Mouse (Mus musculus) macrophage (primary cell): ENCODE measurements at regions not wholly inside any gene's neighbourhood (a gene's known extent, or its start where the extent isn't known, plus 50 kb on each side); places are given as distances from the start of the nearest gene placed in this dataset.

Experiments used
- H3K27ac ChIP-seq: fragments of 350-480 bp; formaldehyde crosslinking; 2 replicates; pipeline ENCODE4 v1.9.0; 2021
- H3K36me3 ChIP-seq: fragments of 350-480 bp; formaldehyde crosslinking; 2 replicates; pipeline ENCODE4 v1.9.0; 2021; ENCODE audit errors: inconsistent target
- H3K4me3 ChIP-seq: fragments of 350-480 bp; formaldehyde crosslinking; 2 replicates; pipeline ENCODE4 v1.9.0; 2021; ENCODE audit errors: inconsistent target
- H3K79me2 ChIP-seq: fragments of 350-480 bp; formaldehyde crosslinking; 2 replicates; pipeline ENCODE4 v1.9.0; 2021; ENCODE audit errors: inconsistent target
- WGBS: methylation state at CpG from one replicate; pipeline ENCODE4 v1.1.7; 2026; ENCODE audit warnings: inconsistent platforms; ENCODE audit not compliant: missing documents; 5-methylcytosine and 5-hydroxymethylcytosine counted together

DNA sequence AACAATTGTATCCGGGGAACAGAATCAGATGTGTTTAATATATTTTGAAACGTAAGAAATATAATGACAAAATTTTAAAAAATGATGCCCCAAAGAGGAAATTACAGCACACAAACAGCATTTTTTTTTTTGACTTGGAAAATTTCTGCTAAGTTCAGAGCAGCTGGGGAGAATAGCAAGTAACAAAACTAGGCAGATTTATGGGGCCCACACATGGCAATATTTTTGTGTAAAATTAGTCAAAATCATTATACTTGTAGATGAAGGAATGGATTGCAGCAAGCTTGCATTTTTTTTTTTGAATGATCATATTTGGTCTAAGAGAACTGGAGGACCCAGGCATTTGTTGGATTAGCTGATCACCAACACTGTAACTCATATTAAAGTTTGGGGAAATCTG is 189.4 kb downstream of the Map2k6 start:
- Histone ChIP-seq H3K4me3 (no peak overlapping the region), H3K79me2 (no peaks in the 10 kb centered on the region), H3K27ac (no peak overlapping the region), H3K36me3 (no peaks in the 10 kb centered on the region)
- 90% methylated on average over 2 of the region's 2 CpGs for WGBS

DNA sequence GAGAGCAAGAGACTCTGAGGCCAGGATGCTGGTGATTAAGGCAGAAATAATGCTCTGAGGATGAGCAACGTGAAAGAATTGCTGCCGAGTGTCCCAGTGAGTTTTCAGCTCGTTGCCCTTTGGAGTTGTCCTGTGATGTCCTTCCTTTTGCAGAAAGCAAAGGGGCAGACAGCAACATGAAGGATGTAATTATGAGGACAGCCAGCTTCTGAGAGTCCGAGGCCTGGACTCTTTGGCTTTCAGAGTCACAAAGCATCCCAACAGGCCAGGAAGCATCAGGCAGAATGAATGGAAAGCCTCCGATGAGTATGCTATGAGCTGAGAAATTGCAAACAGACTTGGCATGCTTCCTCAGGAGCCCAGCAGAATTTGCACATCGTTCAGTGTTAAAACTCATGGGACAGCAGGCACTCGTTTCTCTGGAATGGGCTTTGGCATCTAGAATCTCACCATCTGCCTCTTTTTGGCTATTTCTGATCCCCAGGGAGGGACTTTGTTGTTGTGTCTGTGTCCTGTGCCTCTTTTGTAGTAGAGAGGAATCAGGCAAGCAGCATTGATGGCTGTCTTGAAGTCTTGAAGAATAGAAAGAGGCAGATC is 196.4 kb downstream of the Map2k6 start:
- H3K27ac ChIP-seq = no peak overlapping the region
- H3K4me3 ChIP-seq = no peak overlapping the region
- H3K36me3 ChIP-seq = no peaks in the 10 kb centered on the region
- no peaks in the 10 kb centered on the region for H3K79me2 ChIP-seq
- 92% methylated on average over 7 of the region's 7 CpGs for WGBS

DNA sequence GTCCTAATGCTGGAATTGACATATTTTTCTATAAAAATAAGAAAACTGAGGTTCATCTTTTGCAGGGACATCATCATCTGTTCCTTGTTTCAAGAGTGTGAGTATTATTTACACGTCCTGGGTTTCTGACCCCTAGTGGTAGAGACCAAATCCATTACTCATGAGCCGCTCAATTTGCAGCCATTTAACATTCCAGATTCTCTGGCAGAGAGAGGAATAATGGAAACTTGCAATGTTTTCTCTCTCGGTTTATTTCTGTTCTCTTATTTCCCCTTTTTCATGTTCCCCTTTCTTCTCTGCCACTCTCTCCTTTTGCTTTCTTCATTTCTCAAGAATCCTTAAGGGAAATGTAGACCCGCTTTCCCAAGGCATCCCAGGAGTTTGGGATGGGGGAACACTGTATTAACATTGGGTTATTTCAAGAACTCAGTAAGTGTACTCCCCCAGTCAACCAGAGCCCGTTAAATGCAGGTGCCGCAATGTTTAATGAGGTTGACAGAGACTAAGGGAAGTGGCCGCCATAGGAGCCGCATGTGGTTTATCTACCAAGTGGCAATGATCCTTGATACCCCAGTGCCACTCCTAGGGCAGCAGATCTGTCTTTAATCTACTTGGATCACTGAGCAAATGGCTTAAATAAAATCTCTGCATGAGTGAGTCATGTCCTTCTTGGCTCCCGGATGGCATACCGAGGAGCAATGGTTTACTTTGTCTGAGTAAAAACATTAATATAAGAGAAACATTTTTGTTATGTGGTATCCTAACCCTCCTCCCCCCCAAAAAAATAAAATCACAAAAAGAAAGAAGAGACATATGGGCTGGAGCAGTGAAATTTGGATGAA is 206.3 kb downstream of the Map2k6 start:
- WGBS = 60% methylated on average over 10 of the region's 10 CpGs
- H3K27ac ChIP-seq = no peak overlapping the region
- no peaks in the 10 kb centered on the region for H3K36me3 ChIP-seq
- no peaks in the 10 kb centered on the region for H3K79me2 ChIP-seq
- H3K4me3 ChIP-seq = no peak overlapping the region

DNA sequence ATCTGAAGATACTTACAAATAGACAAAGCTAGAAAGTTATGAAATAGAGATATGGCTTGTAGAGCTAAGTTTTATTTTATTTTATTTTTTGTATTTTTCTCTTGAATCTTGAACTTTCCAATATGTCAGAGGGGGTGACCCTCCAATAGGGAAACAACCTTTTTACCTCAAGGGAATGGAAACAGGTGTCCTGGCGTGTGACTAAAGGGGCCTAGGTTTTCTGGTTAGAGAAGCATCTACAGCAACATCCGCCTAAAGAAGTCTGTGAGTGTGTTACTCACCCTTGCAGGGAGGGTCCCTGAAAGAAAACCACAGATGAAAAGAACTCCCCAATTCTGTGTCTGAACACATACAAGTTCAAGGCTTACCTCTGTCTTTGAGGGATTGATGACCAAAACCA is 210.4 kb downstream of the Map2k6 start:
- Histone ChIP-seq H3K4me3 (no peak overlapping the region), H3K27ac (no peak overlapping the region), H3K79me2 (no peaks in the 10 kb centered on the region), H3K36me3 (no peaks in the 10 kb centered on the region)
- WGBS = 94% methylated on average over 2 of the region's 2 CpGs

DNA sequence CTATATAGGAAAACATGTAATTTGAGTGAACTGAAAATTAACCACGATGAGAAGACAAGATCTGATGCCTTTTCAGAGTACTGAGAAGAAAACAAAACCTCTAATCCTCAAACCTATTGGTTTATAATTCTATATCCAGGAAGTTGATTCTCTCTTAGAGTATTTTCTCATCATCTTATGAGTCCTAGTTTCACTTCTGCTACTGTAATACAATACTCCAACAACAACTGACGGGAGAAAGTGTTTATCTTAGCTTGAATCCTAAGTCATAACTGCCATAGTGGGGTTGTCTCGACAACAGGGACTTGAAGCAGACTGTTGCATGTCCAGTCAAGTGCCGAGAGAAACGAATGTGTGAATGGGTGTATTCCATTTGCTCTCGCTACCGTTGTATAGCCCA is 211.9 kb downstream of the Map2k6 start:
- WGBS = 63% methylated on average over 7 of the region's 7 CpGs
- H3K27ac ChIP-seq = no peak overlapping the region
- H3K36me3 ChIP-seq = no peaks in the 10 kb centered on the region
- no peak overlapping the region for H3K4me3 ChIP-seq
- H3K79me2 ChIP-seq = no peaks in the 10 kb centered on the region

DNA sequence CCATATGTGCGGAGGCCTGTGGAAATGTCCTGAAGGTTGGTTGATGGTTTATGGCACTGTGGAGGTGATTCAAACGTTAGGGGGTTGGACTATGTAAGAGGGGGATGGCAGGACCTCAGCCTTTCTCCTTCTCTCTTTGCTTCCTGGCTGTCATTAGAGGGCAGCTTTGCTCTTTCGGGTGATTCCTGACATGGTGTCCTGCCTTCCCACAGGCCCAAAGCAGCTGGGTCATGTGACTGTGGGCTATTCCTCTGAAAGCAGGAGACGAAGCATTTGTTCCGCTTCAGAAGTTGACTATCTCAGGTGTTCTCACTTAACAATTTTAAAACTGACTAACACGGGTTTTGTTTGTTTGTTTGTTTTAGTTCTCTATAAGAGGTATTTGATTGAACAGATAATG is 233.1 kb downstream of the Map2k6 start:
- H3K79me2 ChIP-seq = no peaks in the 10 kb centered on the region
- no peak overlapping the region for H3K4me3 ChIP-seq
- no peak overlapping the region for H3K27ac ChIP-seq
- H3K36me3 ChIP-seq = no peaks in the 10 kb centered on the region
- WGBS = 91% methylated on average over 6 of the region's 6 CpGs

DNA sequence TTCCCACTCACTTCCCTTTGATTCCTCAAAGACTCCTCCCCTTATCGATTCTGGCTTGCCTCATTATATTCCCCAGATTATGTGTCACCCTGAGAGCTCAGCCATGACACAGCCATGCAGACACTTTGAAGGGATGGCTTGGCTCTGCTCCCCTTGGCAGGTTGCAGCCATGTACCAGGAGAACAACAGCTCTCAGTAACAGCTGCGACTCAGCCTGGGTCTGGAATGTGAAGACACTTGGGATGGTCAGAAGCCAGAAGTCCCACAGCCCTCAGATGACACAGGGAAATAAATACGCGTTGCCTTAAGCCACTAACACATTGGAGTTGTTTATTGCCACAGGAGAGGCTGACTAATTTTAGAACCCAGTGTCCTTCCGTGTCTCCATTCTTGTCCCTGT is 234.4 kb downstream of the Map2k6 start:
- Histone ChIP-seq H3K36me3 (no peaks in the 10 kb centered on the region), H3K79me2 (no peaks in the 10 kb centered on the region), H3K27ac (no peak overlapping the region), H3K4me3 (no peak overlapping the region)
- 96% methylated on average over 5 of the region's 5 CpGs for WGBS

DNA sequence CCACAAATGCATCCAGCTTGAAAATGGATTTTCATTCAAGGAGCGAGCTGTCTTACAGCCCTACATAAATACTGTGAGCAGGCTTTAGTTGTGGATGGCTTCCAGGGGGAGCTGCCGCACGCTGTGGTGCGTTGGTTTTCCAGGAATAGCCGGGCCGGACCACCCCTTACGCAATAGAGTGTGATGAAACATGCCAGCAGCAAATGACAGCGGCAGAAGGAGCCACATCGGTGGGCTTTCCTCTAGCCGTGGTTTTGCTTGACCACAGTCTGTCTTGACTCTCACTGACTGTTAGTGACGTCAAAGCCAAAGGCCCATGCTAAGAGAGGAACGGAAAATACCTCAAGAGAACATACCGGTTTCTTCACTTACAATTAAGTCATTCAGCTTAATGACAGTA is 243.6 kb downstream of the Map2k6 start:
- Histone ChIP-seq H3K79me2 (no peaks in the 10 kb centered on the region), H3K36me3 (no peaks in the 10 kb centered on the region), H3K27ac (no peak overlapping the region), H3K4me3 (no peak overlapping the region)
- WGBS = 2% methylated on average over 13 of the region's 13 CpGs

DNA sequence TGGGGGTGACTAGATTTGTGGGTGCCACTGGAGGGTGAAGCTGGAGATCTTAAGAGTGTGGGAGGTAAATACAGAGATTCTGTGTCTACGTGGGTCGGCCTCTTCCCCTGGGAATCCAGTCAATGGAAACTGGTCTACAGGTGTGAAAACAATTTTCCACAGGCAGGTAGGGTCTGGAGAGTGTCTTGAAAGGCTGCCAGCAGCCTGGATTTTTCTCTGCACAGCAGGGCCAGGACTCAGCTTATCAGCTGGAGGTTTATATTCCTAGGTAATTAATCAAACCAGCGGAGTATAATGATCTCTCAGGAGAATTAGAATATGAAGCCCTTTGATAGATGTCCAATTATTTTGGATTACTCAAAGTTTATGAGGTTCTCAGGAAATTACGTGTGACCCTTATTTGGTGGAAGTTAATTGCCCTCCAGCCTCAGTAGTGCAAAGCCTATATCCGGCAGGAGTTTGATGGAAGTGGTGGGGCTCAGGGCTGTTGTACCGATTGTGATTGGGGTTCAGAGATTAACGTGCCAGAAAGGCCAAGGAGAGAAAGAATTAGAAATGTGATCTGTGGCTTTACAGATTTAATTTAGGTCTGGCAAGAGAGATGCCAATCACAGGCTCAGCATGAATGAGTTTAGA is 250.8 kb downstream of the Map2k6 start:
- H3K4me3 ChIP-seq = no peak overlapping the region
- WGBS = 92% methylated on average over 7 of the region's 7 CpGs
- no peaks in the 10 kb centered on the region for H3K79me2 ChIP-seq
- H3K27ac ChIP-seq = no peak overlapping the region
- no peaks in the 10 kb centered on the region for H3K36me3 ChIP-seq

DNA sequence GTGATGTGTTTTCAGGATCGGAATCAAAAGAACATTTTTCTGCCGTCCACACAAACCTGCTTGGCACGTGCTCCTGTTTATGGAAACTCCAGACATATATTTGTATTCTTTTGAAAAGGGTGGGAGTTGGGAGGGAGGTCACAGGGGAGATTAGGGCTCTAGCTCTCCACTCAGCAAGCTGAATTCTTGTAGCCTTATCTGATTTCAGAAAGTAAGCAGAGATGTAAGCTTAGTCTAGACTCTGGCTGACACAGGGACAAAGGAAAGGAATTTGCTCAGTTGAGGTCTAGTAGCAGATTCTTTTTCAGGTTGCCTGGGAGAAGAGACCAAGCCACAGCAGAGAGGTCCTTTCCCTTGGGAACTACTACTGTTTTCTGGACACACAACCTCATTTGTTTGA is 253.1 kb downstream of the Map2k6 start:
- H3K4me3 ChIP-seq = no peak overlapping the region
- H3K36me3 ChIP-seq = no peaks in the 10 kb centered on the region
- H3K27ac ChIP-seq = no peak overlapping the region
- 88% methylated on average over 3 of the region's 3 CpGs for WGBS
- H3K79me2 ChIP-seq = no peaks in the 10 kb centered on the region

DNA sequence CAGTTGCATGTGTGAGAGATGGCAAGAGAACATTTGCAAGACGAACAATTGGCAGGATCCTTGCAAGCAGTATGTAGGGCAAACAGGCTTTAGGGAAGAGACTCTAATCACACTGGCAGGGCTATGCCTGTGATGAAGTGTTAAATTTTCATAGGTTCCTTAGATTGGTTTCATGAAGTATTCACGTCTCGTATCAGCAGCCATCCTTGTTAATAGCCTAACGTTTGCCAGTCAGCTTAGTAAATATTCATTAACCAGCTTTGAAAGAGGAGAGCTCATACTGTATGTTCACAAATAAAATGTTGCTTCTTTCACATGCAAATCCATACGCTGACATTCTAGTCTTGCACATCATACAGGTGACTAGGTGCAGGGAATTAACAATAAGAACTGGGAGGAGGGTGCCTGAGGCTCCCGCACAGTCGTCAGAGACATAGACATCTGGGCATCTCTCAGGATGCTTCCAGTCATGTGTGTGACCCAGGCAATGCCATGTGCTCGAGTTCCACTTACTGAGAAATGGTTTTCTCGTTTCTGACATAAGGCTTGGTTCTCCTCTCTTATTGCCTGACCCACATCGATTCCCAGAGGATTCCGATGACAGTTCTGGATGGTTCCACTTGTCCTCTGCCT is 257.7 kb downstream of the Map2k6 start:
- no peak overlapping the region for H3K4me3 ChIP-seq
- H3K79me2 ChIP-seq = no peaks in the 10 kb centered on the region
- no peaks in the 10 kb centered on the region for H3K36me3 ChIP-seq
- no peak overlapping the region for H3K27ac ChIP-seq
- 93% methylated on average over 11 of the region's 11 CpGs for WGBS

DNA sequence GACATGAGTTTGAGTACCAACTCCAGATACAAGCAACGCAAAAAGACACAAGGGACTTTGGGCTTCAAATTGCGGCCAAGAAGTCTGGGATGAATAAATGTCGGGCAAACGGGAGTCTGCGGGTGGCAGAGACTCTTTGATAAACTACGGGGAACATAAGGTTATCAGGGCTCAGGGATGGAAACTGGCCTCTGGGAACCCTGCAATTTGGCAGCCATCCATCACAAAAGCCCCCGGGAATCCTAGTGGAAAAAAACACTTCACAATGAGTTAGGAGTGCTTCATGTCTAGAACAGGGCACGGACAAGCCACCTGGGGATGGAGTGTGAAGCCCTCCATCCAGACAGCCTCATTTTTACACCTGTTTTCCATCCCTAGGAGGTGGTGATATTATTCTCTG is 258.9 kb downstream of the Map2k6 start:
- H3K36me3 ChIP-seq = no peaks in the 10 kb centered on the region

DNA sequence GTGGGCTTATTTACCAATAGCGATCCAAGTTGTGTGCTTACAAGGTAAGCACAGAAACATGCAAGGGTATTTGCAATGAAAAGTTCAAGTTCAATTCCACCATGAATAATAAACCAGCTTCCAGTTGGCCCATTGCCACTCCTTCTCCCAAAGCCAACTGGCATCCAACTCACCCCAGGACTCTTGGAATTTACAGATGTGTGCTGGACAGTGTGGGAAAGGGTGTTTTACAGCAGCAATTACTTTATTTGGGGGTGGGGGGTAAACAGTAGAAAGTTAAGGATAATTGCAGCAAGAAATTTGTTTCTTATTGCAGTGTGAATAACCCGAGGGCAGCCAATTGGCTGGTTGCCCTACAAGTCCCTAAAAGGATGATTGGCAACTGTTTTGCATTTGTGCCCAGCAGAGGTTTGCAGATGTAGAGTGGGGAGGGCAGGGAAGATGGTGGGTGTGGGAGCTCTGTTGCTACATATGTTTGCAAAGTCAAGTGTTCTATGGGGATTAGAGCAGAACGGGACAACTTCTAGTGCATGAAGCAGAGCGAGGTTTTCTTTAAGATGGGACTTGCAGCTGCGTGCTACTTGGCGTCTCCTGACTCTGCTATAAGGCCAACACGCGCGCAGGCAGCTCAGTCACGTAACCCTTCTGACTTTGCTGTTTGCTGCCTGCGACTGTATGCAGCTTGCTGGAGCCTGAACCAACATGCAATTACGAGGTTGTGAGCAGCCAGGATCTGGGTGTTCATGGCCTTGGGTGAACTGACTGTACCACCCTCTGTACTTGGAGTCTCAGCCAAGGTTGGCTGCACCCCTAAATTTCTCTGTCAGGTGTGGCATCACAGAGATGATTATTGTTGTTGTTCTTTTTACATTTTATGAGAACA is 271.9 kb downstream of the Map2k6 start:
- Histone ChIP-seq H3K27ac (no peak overlapping the region), H3K4me3 (no peak overlapping the region), H3K36me3 (no peaks in the 10 kb centered on the region), H3K79me2 (no peaks in the 10 kb centered on the region)
- 90% methylated on average over 12 of the region's 12 CpGs for WGBS

More for the DNA sequence above, 258.9 kb downstream of the Map2k6 start:
- Histone ChIP-seq H3K4me3 (no peak overlapping the region), H3K79me2 (no peaks in the 10 kb centered on the region), H3K27ac (no peak overlapping the region)
- 95% methylated on average over 8 of the region's 8 CpGs for WGBS

DNA sequence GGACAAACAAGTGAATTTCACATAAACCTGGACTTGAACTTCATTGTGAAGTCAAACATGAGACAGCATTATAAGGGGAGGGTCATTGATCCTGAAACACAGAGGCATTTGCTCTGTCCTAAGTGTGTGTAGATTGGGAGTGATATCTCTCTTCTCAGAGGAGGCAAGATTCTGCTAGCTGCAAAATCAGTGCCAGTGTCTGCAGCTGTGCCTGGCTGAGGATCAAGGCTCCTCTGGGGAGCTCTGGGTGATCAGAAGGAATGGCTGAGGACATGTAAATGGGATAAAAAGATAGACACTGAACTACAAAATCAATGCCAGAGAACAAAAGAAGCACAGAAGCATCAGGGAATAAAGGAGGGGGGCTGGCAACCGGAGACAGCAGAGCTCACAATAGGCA is 274.0 kb downstream of the Map2k6 start:
- no peaks in the 10 kb centered on the region for H3K79me2 ChIP-seq
- H3K27ac ChIP-seq = no peak overlapping the region
- no peak overlapping the region for H3K4me3 ChIP-seq
- 100% methylated on average over 1 of the region's 1 CpGs for WGBS
- no peaks in the 10 kb centered on the region for H3K36me3 ChIP-seq
